Comparison of ENCODE assay signal across 8 mouse cellular contexts in the genomic region with DNA sequence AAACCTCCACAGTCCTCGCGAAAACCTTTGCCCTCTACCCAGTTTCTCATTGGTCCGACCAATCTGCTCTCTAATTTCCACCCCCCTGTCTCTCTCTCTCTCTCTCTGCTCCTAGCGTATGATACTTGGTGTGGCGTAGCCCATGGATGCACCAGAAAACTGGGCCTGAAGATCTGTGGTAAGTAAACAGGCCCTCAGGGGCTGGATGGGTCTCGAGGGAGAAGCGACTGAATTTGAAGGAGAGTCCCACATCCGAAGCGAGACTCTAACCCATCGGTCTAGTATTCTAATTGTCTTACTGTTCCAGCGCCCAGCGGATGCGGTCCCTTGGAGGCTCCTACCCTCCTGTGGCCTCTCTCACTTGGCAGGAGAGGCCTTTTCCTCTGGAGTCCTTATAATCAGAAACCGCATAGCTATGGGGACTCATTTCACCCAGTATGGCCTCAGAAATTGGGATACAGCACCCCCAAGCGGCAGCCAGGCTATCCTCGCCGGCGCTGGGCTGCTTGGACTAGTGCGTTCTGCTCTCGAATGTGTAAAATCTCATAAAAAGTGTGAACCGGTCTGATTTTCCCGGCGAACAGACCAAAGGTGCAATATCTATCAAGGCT. TPM values are rescaled to one million over a fixed set of nuclear protein-coding genes. Genes with fewer than 3 reads are reported as not detected.
A peak's percentile ranks its signal among the peaks of the same experiment; 100 is the strongest.
DNase-seq lines count a peak whose midpoint lies in the region; ATAC-seq and TF ChIP-seq lines count a peak whose summit lies in the region.
"Had no signal": no experiment of that assay in that cellular context is flagged by ENCODE, and none has a peak within 500 bp of the region (broad histone marks: within the 10 kb centered on the region; RNA-seq: fewer than 3 reads in every experiment).

No protein-coding gene starts in this region.

- peaks cover 2% of the 10 kb centered on the region for H3K4me1 ChIP-seq in ES-Bruce4 (ENCODE audit: control insufficient read depth, insufficient read depth, low read length)
- H3K4me1 ChIP-seq in embryonic facial prominence, embryonic 11.5 days (ENCODE audit: control insufficient read depth, insufficient read depth, low read length): peaks cover 5% of the 10 kb centered on the region; the same call in 1 of the 2 replicates
- peaks cover 10% of the 10 kb centered on the region; the same call in 1 of the 2 replicates for H3K4me1 ChIP-seq in hindbrain, embryonic 14.5 days (replicated peaks; ENCODE audit: control insufficient read depth, insufficient read depth, low read length)
- peaks cover 49% of the 10 kb centered on the region for H3K4me1 ChIP-seq in limb, embryonic 13.5 days
- peaks cover 28% of the 10 kb centered on the region for H3K4me1 ChIP-seq in neural tube, embryonic 11.5 days (ENCODE audit: control insufficient read depth, insufficient read depth, low read length)
- H3K4me1 ChIP-seq: liver, embryonic 15.5 days had no signal

- no peak for TF ChIP-seq EP300 in ES-Bruce4 (IDR thresholded peaks at IDR 0.05; ENCODE audit: insufficient read depth, low read depth, low read length)

- no peaks in the 10 kb centered on the region for H3K36me3 ChIP-seq in ES-Bruce4 (ENCODE audit: control insufficient read depth, insufficient read depth, low read length, poor library complexity, severe bottlenecking)
- no peaks in the 10 kb centered on the region for H3K36me3 ChIP-seq in embryonic facial prominence, embryonic 11.5 days (replicated peaks; ENCODE audit: control insufficient read depth, insufficient read depth, low read depth, low read length)
- no peaks in the 10 kb centered on the region; the same call in 1 of the 2 replicates for H3K36me3 ChIP-seq in hindbrain, embryonic 14.5 days (replicated peaks; ENCODE audit: control insufficient read depth, insufficient read depth)
- no peaks in the 10 kb centered on the region for H3K36me3 ChIP-seq in limb, embryonic 13.5 days
- H3K36me3 ChIP-seq in neural tube, embryonic 11.5 days (ENCODE audit: control insufficient read depth, insufficient read depth, low read length): no peaks in the 10 kb centered on the region
- H3K36me3 ChIP-seq: liver, embryonic 15.5 days had no signal

- ATAC-seq in embryonic facial prominence, embryonic 11.5 days (replicated peaks; ENCODE audit: insufficient number of reproducible peaks, low FRiP score, low TSS enrichment, low read depth): no peak
- peak; percentile 26; the same call in 1 of the 2 replicates for ATAC-seq in hindbrain, embryonic 14.5 days (ENCODE audit: low FRiP score)
- ATAC-seq in limb, embryonic 13.5 days (ENCODE audit: low FRiP score, low read depth): no peak
- no peak for ATAC-seq in neural tube, embryonic 11.5 days (ENCODE audit: insufficient read depth, low FRiP score, low TSS enrichment)

- H3K4me3 ChIP-seq in ES-Bruce4 (ENCODE audit: low read depth, low read length): no peak overlapping the region
- no peak overlapping the region for H3K4me3 ChIP-seq in embryonic facial prominence, embryonic 11.5 days (ENCODE audit: low read depth, low read length)
- H3K4me3 ChIP-seq in hindbrain, embryonic 14.5 days (replicated peaks; ENCODE audit: low read length): peak overlapping the region; percentile 55
- peak overlapping the region; percentile 35 for H3K4me3 ChIP-seq in limb, embryonic 13.5 days
- H3K4me3 ChIP-seq in neural tube, embryonic 11.5 days (ENCODE audit: low read depth, low read length): 0 out of 2 replicates have a peak overlapping the region, but pooled peaks have one; percentile 22
- H3K4me3 ChIP-seq: liver, embryonic 15.5 days had no signal

- no peak for TF ChIP-seq POLR2A in ES-Bruce4 (IDR thresholded peaks at IDR 0.05; ENCODE audit: insufficient read depth, low read length)

- H3K9me3 ChIP-seq in ES-Bruce4 (replicated peaks; ENCODE audit: control insufficient read depth, insufficient read depth, low read length, poor library complexity, severe bottlenecking): no peaks in the 10 kb centered on the region
- no peaks in the 10 kb centered on the region for H3K9me3 ChIP-seq in embryonic facial prominence, embryonic 11.5 days (replicated peaks; ENCODE audit: control insufficient read depth, low read length)
- no peaks in the 10 kb centered on the region for H3K9me3 ChIP-seq in hindbrain, embryonic 14.5 days (ENCODE audit: control insufficient read depth, low read length)
- no peaks in the 10 kb centered on the region for H3K9me3 ChIP-seq in limb, embryonic 13.5 days
- no peaks in the 10 kb centered on the region for H3K9me3 ChIP-seq in neural tube, embryonic 11.5 days (ENCODE audit: control insufficient read depth, low read length)
- H3K9me3 ChIP-seq: liver, embryonic 15.5 days had no signal

- DNase-seq in B cell, adult 2 months: peak; percentile 83 to 84
- peak; percentile 75 for DNase-seq in embryonic facial prominence, embryonic 11.5 days (ENCODE audit: low spot score)
- DNase-seq in hindbrain, embryonic 14.5 days (ENCODE audit: low spot score): peak; percentile 71
- peak; percentile 71 for DNase-seq in neural tube, embryonic 11.5 days (ENCODE audit: low spot score)
- no peak for DNase-seq in T-cell, adult 2 months (ENCODE audit: low spot score)

- no peak overlapping the region for H3K4me2 ChIP-seq in embryonic facial prominence, embryonic 11.5 days (ENCODE audit: low read depth, low read length)
- H3K4me2 ChIP-seq in hindbrain, embryonic 14.5 days (replicated peaks): peak overlapping the region; percentile 65
- peak overlapping the region; percentile 64 for H3K4me2 ChIP-seq in limb, embryonic 13.5 days (replicated peaks)
- H3K4me2 ChIP-seq in neural tube, embryonic 11.5 days (ENCODE audit: low read depth): peak overlapping the region; percentile 48

- WGBS in embryonic facial prominence, embryonic 11.5 days: 1% methylated on average over 23 of the region's 23 CpGs
- WGBS in hindbrain, embryonic 14.5 days: 2% methylated on average over 23 of the region's 23 CpGs
- 4% methylated on average over 23 of the region's 23 CpGs for WGBS in limb, embryonic 13.5 days
- WGBS in neural tube, embryonic 11.5 days: 3% methylated on average over 23 of the region's 23 CpGs

- H3K9ac ChIP-seq in ES-Bruce4 (ENCODE audit: low read depth, poor library complexity, severe bottlenecking): no peak overlapping the region
- H3K9ac ChIP-seq in embryonic facial prominence, embryonic 11.5 days (replicated peaks; ENCODE audit: low read length): no peak overlapping the region
- H3K9ac ChIP-seq in hindbrain, embryonic 14.5 days: peak overlapping the region; percentile 80
- no peak overlapping the region for H3K9ac ChIP-seq in limb, embryonic 13.5 days
- no peak overlapping the region for H3K9ac ChIP-seq in neural tube, embryonic 11.5 days (ENCODE audit: low read length)
- H3K9ac ChIP-seq: liver, embryonic 15.5 days had no signal

- no peak overlapping the region for H3K27ac ChIP-seq in ES-Bruce4 (ENCODE audit: insufficient read depth, low read length)
- H3K27ac ChIP-seq in embryonic facial prominence, embryonic 11.5 days (replicated peaks; ENCODE audit: low read depth, low read length): no peak overlapping the region
- H3K27ac ChIP-seq in hindbrain, embryonic 14.5 days: peak overlapping the region; percentile 95
- no peak overlapping the region for H3K27ac ChIP-seq in limb, embryonic 13.5 days
- H3K27ac ChIP-seq in neural tube, embryonic 11.5 days (ENCODE audit: low read depth, low read length): no peak overlapping the region
- H3K27ac ChIP-seq: liver, embryonic 15.5 days had no signal

- TF ChIP-seq CTCF in ES-Bruce4 (IDR thresholded peaks at IDR 0.05; ENCODE audit: low read depth, low read length): peak; percentile 55

- peaks cover 20% of the 10 kb centered on the region for H3K27me3 ChIP-seq in ES-Bruce4 (ENCODE audit: control insufficient read depth, insufficient read depth, low read length, poor library complexity, severe bottlenecking)
- peaks cover 67% of the 10 kb centered on the region for H3K27me3 ChIP-seq in embryonic facial prominence, embryonic 11.5 days (ENCODE audit: control insufficient read depth, insufficient read depth, low read length)
- peaks cover 85% of the 10 kb centered on the region for H3K27me3 ChIP-seq in hindbrain, embryonic 14.5 days (ENCODE audit: control insufficient read depth, insufficient read depth, low read length)
- peaks cover 100% of the 10 kb centered on the region for H3K27me3 ChIP-seq in limb, embryonic 13.5 days
- peaks cover 75% of the 10 kb centered on the region for H3K27me3 ChIP-seq in neural tube, embryonic 11.5 days (ENCODE audit: control insufficient read depth, insufficient read depth, low read length)

RNA-seq across cellular contexts. Expression of gene Gad1, which starts 14.3 kb away (rescaled TPM):
- 4.5 and 7.2 TPM in 2 replicates for polyA plus RNA-seq in ES-Bruce4 (2011; ENCODE audit: insufficient read depth, insufficient read length, low read depth, missing spikeins)
- polyA plus RNA-seq in embryonic facial prominence, embryonic 11.5 days (2014; fragmentation: Nextera tagmentation; extraction: Ambion mirVana): 2.0 and 2.1 TPM in 2 replicates
- polyA plus RNA-seq in hindbrain, embryonic 14.5 days (2014; fragmentation: Nextera tagmentation; extraction: Ambion mirVana): 89.8 and 119 TPM in 2 replicates
- polyA plus RNA-seq in limb, embryonic 13.5 days (2015; fragmentation: Nextera tagmentation; extraction: Ambion mirVana): 0.45 and 0.46 TPM in 2 replicates
- polyA plus RNA-seq in neural tube, embryonic 11.5 days (2014; fragmentation: Nextera tagmentation; extraction: Ambion mirVana): 9.4 TPM in 2 replicates

RNA-seq across cellular contexts. Expression of gene Erich2, which starts 58.6 kb away (rescaled TPM):
- polyA plus RNA-seq in ES-Bruce4 (2011; ENCODE audit: insufficient read depth, insufficient read length, low read depth, missing spikeins): 0.79 and 2.6 TPM in 2 replicates
- polyA plus RNA-seq in embryonic facial prominence, embryonic 11.5 days (2014; fragmentation: Nextera tagmentation; extraction: Ambion mirVana): 0.67 and 1.4 TPM in 2 replicates
- polyA plus RNA-seq in hindbrain, embryonic 14.5 days (2014; fragmentation: Nextera tagmentation; extraction: Ambion mirVana): 1.9 and 3.8 TPM in 2 replicates
- polyA plus RNA-seq in limb, embryonic 13.5 days (2015; fragmentation: Nextera tagmentation; extraction: Ambion mirVana): 0.89 and 1.7 TPM in 2 replicates
- 1.2 and 1.6 TPM in 2 replicates for polyA plus RNA-seq in neural tube, embryonic 11.5 days (2014; fragmentation: Nextera tagmentation; extraction: Ambion mirVana)
- polyA plus RNA-seq: liver, embryonic 15.5 days had no signal

Comparison
In these comparisons a context has a peak if more than half of its experiments do, and no peak if none do; other contexts are left out.
1. H3K4me3 ChIP-seq: peak in hindbrain, embryonic 14.5 days (single experiment), limb, embryonic 13.5 days (single experiment) and neural tube, embryonic 11.5 days (single experiment); none in ES-Bruce4 (single experiment) and embryonic facial prominence, embryonic 11.5 days (single experiment).